20 mouse cellular contexts compared by ENCODE assay signal in genomic region chr4:125945062-125945461, GRCm38 (mm10).
A peak's percentile ranks its signal among the peaks of the same experiment; 100 is the strongest.
DNase-seq lines count a peak whose midpoint lies in the region; ATAC-seq and TF ChIP-seq lines count a peak whose summit lies in the region.
"Had no signal": no experiment of that assay in that cellular context is flagged by ENCODE, and none has a peak within 500 bp of the region (broad histone marks: within the 10 kb centered on the region; RNA-seq: fewer than 3 reads in every experiment).

No protein-coding gene starts in this region.

- no peaks in the 10 kb centered on the region for H3K9me3 ChIP-seq in neural tube, embryonic 13.5 days
- no peaks in the 10 kb centered on the region for H3K9me3 ChIP-seq in neural tube, embryonic 15.5 days (replicated peaks)
- H3K9me3 ChIP-seq in forebrain, embryonic 16.5 days (ENCODE audit: control insufficient read depth, low read length) = no peaks in the 10 kb centered on the region
- H3K9me3 ChIP-seq in hindbrain, embryonic 16.5 days (ENCODE audit: control insufficient read depth, low read length) = no peaks in the 10 kb centered on the region
- no peaks in the 10 kb centered on the region for H3K9me3 ChIP-seq in midbrain, postnatal 0 days (ENCODE audit: low read length)
- H3K9me3 ChIP-seq in lung, postnatal 0 days (ENCODE audit: low read length) = no peaks in the 10 kb centered on the region
- H3K9me3 ChIP-seq: heart, embryonic 10.5 days; limb, embryonic 13.5 days; liver, embryonic 13.5 days; lung, embryonic 15.5 days had no signal

- H3K27ac ChIP-seq in neural tube, embryonic 13.5 days (replicated peaks) = peak overlapping the region; percentile 23
- no peak overlapping the region for H3K27ac ChIP-seq in neural tube, embryonic 15.5 days (replicated peaks)
- H3K27ac ChIP-seq in forebrain, embryonic 16.5 days (ENCODE audit: low read length) = no peak overlapping the region
- H3K27ac ChIP-seq in hindbrain, embryonic 16.5 days (ENCODE audit: low read depth, low read length) = no peak overlapping the region
- H3K27ac ChIP-seq in midbrain, postnatal 0 days (ENCODE audit: low read depth, low read length) = no peak overlapping the region
- H3K27ac ChIP-seq in lung, postnatal 0 days (ENCODE audit: low read length) = no peak overlapping the region
- H3K27ac ChIP-seq in gastrocnemius, adult 2 months = no peak overlapping the region
- H3K27ac ChIP-seq: heart, embryonic 10.5 days; limb, embryonic 13.5 days; liver, embryonic 13.5 days; lung, embryonic 15.5 days; macrophage; stomach, postnatal 0 days had no signal

- H3K9ac ChIP-seq in neural tube, embryonic 13.5 days = no peak overlapping the region
- no peak overlapping the region for H3K9ac ChIP-seq in neural tube, embryonic 15.5 days (replicated peaks)
- no peak overlapping the region for H3K9ac ChIP-seq in forebrain, embryonic 16.5 days (replicated peaks; ENCODE audit: low read depth, low read length)
- no peak overlapping the region for H3K9ac ChIP-seq in hindbrain, embryonic 16.5 days (ENCODE audit: low read depth, low read length)
- no peak overlapping the region for H3K9ac ChIP-seq in midbrain, postnatal 0 days (replicated peaks; ENCODE audit: low read length, poor library complexity, severe bottlenecking)
- H3K9ac ChIP-seq in lung, postnatal 0 days (replicated peaks; ENCODE audit: low read depth) = no peak overlapping the region
- H3K9ac ChIP-seq: limb, embryonic 13.5 days; liver, embryonic 13.5 days; lung, embryonic 15.5 days had no signal

- no peaks in the 10 kb centered on the region for H3K36me3 ChIP-seq in neural tube, embryonic 13.5 days
- H3K36me3 ChIP-seq in neural tube, embryonic 15.5 days = no peaks in the 10 kb centered on the region
- H3K36me3 ChIP-seq in forebrain, embryonic 16.5 days (ENCODE audit: control insufficient read depth, insufficient read depth) = no peaks in the 10 kb centered on the region
- no peaks in the 10 kb centered on the region for H3K36me3 ChIP-seq in hindbrain, embryonic 16.5 days (ENCODE audit: control insufficient read depth, insufficient read depth, low read length)
- no peaks in the 10 kb centered on the region for H3K36me3 ChIP-seq in midbrain, postnatal 0 days (ENCODE audit: insufficient read depth, low read length)
- H3K36me3 ChIP-seq in lung, postnatal 0 days (ENCODE audit: insufficient read depth, low read length) = no peaks in the 10 kb centered on the region
- H3K36me3 ChIP-seq: heart, embryonic 10.5 days; limb, embryonic 13.5 days; liver, embryonic 13.5 days; lung, embryonic 15.5 days had no signal

- H3K4me3 ChIP-seq in neural tube, embryonic 13.5 days = no peak overlapping the region
- H3K4me3 ChIP-seq in neural tube, embryonic 15.5 days (replicated peaks) = no peak overlapping the region
- no peak overlapping the region for H3K4me3 ChIP-seq in forebrain, embryonic 16.5 days (replicated peaks; ENCODE audit: low read length)
- no peak overlapping the region for H3K4me3 ChIP-seq in hindbrain, embryonic 16.5 days (ENCODE audit: low read length)
- H3K4me3 ChIP-seq in midbrain, postnatal 0 days (ENCODE audit: low read depth, low read length) = no peak overlapping the region
- no peak overlapping the region for H3K4me3 ChIP-seq in lung, postnatal 0 days (ENCODE audit: low read depth, low read length)
- H3K4me3 ChIP-seq in lung, adult 2 months (replicated peaks; ENCODE audit: extremely low read depth, low read depth, low read length) = no peak overlapping the region
- no peak overlapping the region for H3K4me3 ChIP-seq in gastrocnemius, adult 2 months
- H3K4me3 ChIP-seq: heart, embryonic 10.5 days; limb, embryonic 13.5 days; liver, embryonic 13.5 days; lung, embryonic 15.5 days had no signal

- no peak for TF ChIP-seq EP300 in lung, postnatal 0 days (IDR thresholded peaks at IDR 0.05)

- ATAC-seq in neural tube, embryonic 13.5 days (ENCODE audit: low read depth) = 0 out of 2 replicates have a peak, but pooled peaks have one; percentile 28
- no peak for ATAC-seq in neural tube, embryonic 15.5 days (ENCODE audit: low FRiP score)
- peak; percentile 77 for ATAC-seq in forebrain, embryonic 16.5 days
- ATAC-seq in hindbrain, embryonic 16.5 days = peak; percentile 70
- no peak for ATAC-seq in midbrain, postnatal 0 days (ENCODE audit: low FRiP score)
- no peak for ATAC-seq in lung, postnatal 0 days

- peaks cover 16% of the 10 kb centered on the region for H3K4me1 ChIP-seq in neural tube, embryonic 13.5 days (replicated peaks)
- H3K4me1 ChIP-seq in neural tube, embryonic 15.5 days = no peaks in the 10 kb centered on the region; the same call in 1 of the 2 replicates
- H3K4me1 ChIP-seq in forebrain, embryonic 16.5 days (replicated peaks; ENCODE audit: control insufficient read depth, insufficient read depth, low read length) = peaks cover 9% of the 10 kb centered on the region
- H3K4me1 ChIP-seq in hindbrain, embryonic 16.5 days (ENCODE audit: control insufficient read depth, insufficient read depth, low read depth, low read length) = no peaks in the 10 kb centered on the region
- H3K4me1 ChIP-seq in midbrain, postnatal 0 days (ENCODE audit: insufficient read depth, low read length) = no peaks in the 10 kb centered on the region
- H3K4me1 ChIP-seq in lung, postnatal 0 days (ENCODE audit: insufficient read depth, low read depth, low read length) = no peaks in the 10 kb centered on the region
- no peaks in the 10 kb centered on the region for H3K4me1 ChIP-seq in lung, adult 2 months (ENCODE audit: control insufficient read depth, insufficient read depth, low read length)
- H3K4me1 ChIP-seq: heart, embryonic 10.5 days; limb, embryonic 13.5 days; liver, embryonic 13.5 days; lung, embryonic 15.5 days had no signal

- no peak for TF ChIP-seq CTCF in midbrain, postnatal 0 days (IDR thresholded peaks at IDR 0.05)
- no peak for TF ChIP-seq CTCF in lung, postnatal 0 days (IDR thresholded peaks at IDR 0.05)
- TF ChIP-seq CTCF in lung, adult 2 months (IDR thresholded peaks at IDR 0.05; ENCODE audit: insufficient read depth, low read length) = no peak
- no peak for TF ChIP-seq CTCF in gastrocnemius, adult 2 months (IDR thresholded peaks at IDR 0.05)

- DNase-seq in midbrain, postnatal 0 days (ENCODE audit: low spot score) = peak; percentile 62
- DNase-seq in lung, postnatal 0 days (ENCODE audit: low spot score) = no peak
- DNase-seq in lung, adult 2 months = no peak
- no peak for DNase-seq in gastrocnemius, adult 2 months
- DNase-seq: adrenal gland, adult 2 months; cerebellum, adult 9-11 months; embryo, embryonic 11 days; kidney, adult 11 months; kidney, postnatal 14 days; liver, embryonic 13.5 days; right cerebral cortex, postnatal 4 days had no signal

- H3K4me2 ChIP-seq in neural tube, embryonic 13.5 days = no peak overlapping the region
- no peak overlapping the region for H3K4me2 ChIP-seq in neural tube, embryonic 15.5 days
- H3K4me2 ChIP-seq in forebrain, embryonic 16.5 days (ENCODE audit: low read length) = no peak overlapping the region
- H3K4me2 ChIP-seq in hindbrain, embryonic 16.5 days (ENCODE audit: low read length) = no peak overlapping the region
- H3K4me2 ChIP-seq in midbrain, postnatal 0 days (ENCODE audit: low read depth, low read length, poor library complexity, severe bottlenecking) = no peak overlapping the region
- H3K4me2 ChIP-seq in lung, postnatal 0 days (replicated peaks; ENCODE audit: low read depth, low read length) = no peak overlapping the region
- H3K4me2 ChIP-seq: limb, embryonic 13.5 days; liver, embryonic 13.5 days; lung, embryonic 15.5 days had no signal

- intact Hi-C loops in gastrocnemius, adult 2 months (cut with DNase I) = no loop called here

- 40% methylated on average over 2 of the region's 2 CpGs for WGBS in neural tube, embryonic 13.5 days
- 38% methylated on average over 2 of the region's 2 CpGs for WGBS in neural tube, embryonic 15.5 days
- WGBS in forebrain, embryonic 16.5 days = 44% methylated on average over 2 of the region's 2 CpGs
- WGBS in hindbrain, embryonic 16.5 days = 33% methylated on average over 2 of the region's 2 CpGs
- 32% methylated on average over 2 of the region's 2 CpGs for WGBS in midbrain, postnatal 0 days
- WGBS in lung, postnatal 0 days = 49% methylated on average over 2 of the region's 2 CpGs
- WGBS in lung, adult 2 months = 76% methylated on average over 2 of the region's 2 CpGs

- TF ChIP-seq POLR2A in lung, adult 2 months (IDR thresholded peaks at IDR 0.05; ENCODE audit: borderline replicate concordance, extremely low read depth, low read depth, low read length) = no peak

- no peaks in the 10 kb centered on the region; the same call in 1 of the 2 replicates for H3K27me3 ChIP-seq in neural tube, embryonic 13.5 days
- H3K27me3 ChIP-seq in neural tube, embryonic 15.5 days (replicated peaks) = peaks cover 6% of the 10 kb centered on the region; the same call in 1 of the 2 replicates
- no peaks in the 10 kb centered on the region for H3K27me3 ChIP-seq in forebrain, embryonic 16.5 days (replicated peaks; ENCODE audit: control insufficient read depth, insufficient read depth, low read length)
- no peaks in the 10 kb centered on the region; the same call in 1 of the 2 replicates for H3K27me3 ChIP-seq in hindbrain, embryonic 16.5 days (replicated peaks; ENCODE audit: control insufficient read depth, insufficient read depth, low read length)
- no peaks in the 10 kb centered on the region for H3K27me3 ChIP-seq in midbrain, postnatal 0 days (ENCODE audit: insufficient read depth, low read length)
- H3K27me3 ChIP-seq in lung, postnatal 0 days (replicated peaks; ENCODE audit: insufficient read depth, low read length) = no peaks in the 10 kb centered on the region
- H3K27me3 ChIP-seq: liver, embryonic 13.5 days had no signal

Comparison
In these comparisons a context has a peak if more than half of its experiments do, and no peak if none do; other contexts are left out.
1. ATAC-seq: peak in neural tube, embryonic 13.5 days (single experiment), forebrain, embryonic 16.5 days (single experiment) and hindbrain, embryonic 16.5 days (single experiment); none in neural tube, embryonic 15.5 days (single experiment), midbrain, postnatal 0 days (single experiment) and lung, postnatal 0 days (single experiment).